Mouse (Mus musculus) left cerebral cortex, postnatal 10 days (tissue): ENCODE measurements at regions not wholly inside any gene's neighbourhood (a gene's known extent, or its start where the extent isn't known, plus 50 kb on each side); places are given as distances from the start of the nearest gene placed in this dataset.

Experiments used
- DNase-seq, 2 experiments: peaks; one replicate each; pipeline ENCODE4 v3.0.0; 2021 to 2022; ENCODE audit warnings: low spot score in 2 of 2, mixed read lengths in 1 of 2; ENCODE audit errors: extremely low spot score in 1 of 2
- intact Hi-C: fragments of 180-260 bp; cut with DNase I; formaldehyde crosslinking; loops from one replicate; pipeline ENCODE4 v1.15.1; 2025

DNA sequence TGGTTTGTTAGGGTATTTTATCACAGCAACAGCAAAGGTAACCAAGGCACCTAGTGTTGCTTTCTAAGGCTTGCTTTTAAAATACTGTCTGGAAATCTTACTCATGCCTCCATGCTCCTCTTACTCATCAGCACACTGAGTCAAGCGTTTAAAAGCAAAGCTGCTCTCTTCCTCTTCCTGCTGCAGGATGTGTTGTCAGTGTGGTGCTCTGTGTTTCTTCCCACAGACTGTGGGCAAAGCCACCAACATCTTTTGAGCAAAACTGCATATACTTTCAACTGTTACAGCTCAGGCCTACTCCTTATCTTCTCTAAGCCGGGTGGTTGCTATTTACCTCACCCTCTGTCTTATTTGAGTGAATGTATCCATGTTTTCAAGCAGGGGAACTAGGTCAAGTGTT is 144.0 kb upstream of the Topaz1 start:
- intact Hi-C loops: no loop called here

DNA sequence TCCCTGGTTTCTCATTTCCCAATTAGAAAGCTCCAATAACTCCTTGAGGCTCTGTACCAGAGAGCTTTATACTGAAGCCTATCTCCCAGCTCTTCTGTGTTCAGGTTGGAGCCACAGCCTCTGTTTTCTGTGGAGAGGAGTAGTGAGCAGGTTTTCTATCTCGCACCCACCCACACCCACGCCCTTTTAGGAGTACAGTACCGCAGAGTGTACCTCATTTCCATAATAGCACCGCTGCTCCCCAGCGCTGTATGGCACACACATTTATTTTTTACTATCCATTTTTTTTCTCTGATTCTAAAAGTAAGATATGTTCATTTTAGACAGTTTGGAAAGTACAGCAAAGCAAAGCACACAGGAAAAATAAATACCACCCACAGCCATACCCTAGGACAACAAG is 137.5 kb upstream of the Topaz1 start:
- peak in 1 of 2 experiments; percentile 39 for DNase-seq
- intact Hi-C loops: no loop called here

More for the DNA sequence above, 144.0 kb upstream of the Topaz1 start:
- DNase-seq: no peak

DNA sequence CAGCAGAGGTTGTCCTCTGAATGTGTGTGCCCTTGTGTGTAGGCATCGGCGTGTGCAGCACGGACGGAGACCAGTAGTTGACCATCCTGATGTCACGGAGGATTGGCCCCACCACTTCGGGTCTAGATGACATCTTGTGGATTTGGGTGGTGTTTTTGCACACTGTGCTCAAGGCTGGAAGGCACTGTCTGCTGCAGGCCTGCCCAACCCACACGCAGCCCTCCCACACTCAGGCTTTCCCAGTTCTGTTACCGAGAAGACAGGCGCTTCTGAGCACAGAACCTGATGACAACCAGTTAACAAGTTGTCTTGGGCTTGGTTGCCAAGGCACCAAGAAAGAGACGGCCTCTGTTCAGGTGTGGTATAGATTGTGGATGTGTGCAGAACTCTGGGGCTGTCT is 136.2 kb upstream of the Topaz1 start:
- intact Hi-C loops: no loop called here
- peak; percentile 44 to 47 for DNase-seq

DNA sequence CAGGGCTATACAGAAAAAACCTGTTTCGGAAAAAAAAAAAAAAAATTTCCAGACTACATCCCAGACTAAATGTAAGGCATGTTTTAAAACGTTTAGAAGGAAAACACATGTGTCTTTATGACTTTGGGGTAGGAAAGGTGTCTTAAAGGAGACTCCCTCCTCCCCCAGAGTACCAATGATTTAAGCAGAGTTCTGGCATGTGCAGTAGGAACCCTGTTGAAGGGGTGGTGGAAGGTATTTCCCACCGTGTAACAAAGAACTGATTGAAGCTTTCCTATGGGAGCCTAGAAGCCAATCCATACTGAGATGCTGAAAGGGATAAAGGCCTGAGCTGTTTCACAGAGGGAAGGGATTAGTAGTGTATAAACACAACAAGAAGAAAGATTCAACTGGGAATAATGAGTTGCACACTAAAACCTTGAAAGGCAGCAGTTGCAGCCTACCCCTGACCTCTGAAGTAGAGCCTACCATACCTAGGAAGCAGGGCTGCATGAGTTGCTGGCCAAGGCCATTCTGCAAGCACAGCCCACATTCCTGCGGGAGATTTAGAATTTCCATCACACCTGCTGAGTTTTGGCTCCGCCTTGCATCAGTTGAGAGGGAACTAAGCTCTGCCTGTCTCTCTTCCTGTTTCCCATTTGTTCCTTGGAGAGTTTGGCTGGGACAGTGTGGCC is 132.4 kb upstream of the Topaz1 start:
- no peak for DNase-seq
- intact Hi-C loops: no loop called here

DNA sequence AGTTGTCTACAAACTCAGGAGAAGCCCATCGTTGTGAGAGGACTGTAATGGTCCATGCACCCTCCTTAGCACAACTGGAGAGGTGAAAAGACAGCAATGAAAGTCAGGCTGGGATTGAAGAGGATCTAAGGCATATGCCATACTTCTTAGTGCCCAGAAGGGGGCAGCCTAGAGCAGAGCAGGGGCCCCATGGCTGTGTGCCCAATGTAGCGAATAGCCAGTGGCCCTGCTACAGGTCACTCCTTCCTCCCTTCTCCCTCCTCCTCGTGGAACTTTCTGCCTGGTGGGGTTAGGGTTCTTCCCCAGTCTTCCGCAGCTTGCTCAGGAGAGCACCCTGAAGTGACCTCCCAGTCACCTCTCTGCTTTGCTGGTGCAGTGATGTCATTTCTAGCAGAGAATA is 131.8 kb upstream of the Topaz1 start:
- no peak for DNase-seq
- intact Hi-C loops: no loop called here

DNA sequence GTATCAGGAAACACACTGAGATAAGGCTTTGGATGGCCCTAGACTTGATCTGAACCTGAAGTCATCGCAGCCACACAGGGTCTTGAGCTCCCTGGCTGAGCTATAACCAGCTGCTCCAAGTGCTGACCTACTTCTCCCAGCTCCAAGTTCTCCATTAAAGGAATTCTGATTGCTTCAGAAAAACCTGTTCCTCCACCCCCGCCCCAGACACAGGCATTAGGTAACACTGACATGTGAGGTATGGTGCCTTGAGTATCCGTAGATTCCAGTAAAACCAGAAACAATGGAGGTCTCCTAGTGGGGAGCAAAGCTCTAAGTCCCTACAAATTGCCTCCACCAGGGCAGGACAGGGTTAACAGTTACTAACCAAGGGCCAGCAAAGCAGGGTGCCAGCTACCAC is 129.4 kb upstream of the Topaz1 start:
- intact Hi-C loops: no loop called here
- DNase-seq: no peak

DNA sequence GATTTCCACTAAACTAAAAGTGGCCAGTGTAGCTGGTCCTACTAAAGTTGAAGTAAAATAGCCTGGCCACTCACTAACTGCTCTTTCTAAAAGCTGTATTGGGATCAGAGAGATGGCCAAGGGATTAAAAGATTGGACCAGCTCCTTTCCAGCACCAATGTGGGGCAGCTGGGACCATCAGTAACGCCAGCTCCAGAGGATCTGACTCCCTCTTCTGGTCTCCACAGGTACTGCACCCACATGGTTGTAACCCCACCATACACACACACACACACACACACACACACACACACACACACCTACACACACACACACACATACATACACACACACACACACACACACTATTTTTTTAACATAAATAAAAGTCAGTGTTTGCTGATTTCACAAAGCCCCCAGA is 122.1 kb upstream of the Topaz1 start:
- intact Hi-C loops: no loop called here
- DNase-seq: no peak

DNA sequence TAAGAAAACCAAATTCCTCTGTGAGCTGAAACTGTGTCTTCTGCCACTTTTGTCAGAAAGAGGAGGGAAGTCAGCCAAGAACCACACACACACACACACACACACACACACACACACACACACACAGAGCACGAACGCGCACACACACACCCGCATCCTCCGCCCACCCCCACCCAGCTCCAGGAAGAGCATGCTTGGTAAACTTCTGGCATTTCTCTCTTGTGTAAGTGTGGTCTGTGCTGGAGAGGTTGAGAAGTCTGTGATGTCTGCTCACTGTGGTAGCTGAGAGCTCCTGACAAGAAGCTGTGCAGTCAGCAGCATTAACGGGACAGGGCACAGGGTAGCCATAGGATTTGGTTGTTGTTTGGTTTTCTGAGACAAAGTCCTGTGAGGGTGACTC is 120.8 kb upstream of the Topaz1 start:
- intact Hi-C loops: no loop called here

DNA sequence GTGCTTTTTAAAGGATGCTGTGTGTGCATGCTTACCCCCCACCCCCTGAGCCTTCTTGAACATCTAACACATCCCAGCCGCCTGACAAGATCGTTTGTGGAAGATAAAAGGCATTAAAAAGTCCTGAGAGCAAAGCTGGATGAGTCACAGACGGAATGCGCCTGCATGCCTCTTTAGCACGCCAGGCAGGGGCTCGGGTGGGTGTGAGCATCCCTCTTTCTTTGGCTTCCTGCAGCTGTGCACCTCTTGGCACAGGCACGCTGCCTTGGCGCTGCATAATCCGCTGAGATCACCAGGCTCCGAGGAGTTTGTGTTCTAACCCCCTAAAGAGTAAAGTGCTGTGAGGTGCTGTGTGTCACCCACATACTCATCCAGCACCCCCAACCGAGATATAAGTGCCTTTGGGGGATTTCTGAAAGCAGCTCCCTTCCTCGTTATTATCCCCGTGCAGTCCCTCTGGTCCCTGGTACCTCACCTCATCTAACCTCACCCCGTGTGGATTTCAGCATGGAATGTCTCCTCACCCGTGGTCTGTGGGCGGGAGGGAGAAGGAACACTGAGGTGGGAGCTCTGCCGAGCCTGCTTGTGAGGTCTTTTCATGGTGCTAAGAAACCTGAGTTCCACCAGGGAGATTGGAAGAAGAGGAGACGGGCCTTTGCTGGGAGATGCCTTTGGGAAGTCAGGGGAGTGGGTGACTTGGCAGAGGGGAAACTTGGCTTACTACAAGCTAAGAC is 117.8 kb upstream of the Topaz1 start:
- intact Hi-C loops: no loop called here
- no peak for DNase-seq

More for the DNA sequence above, 120.8 kb upstream of the Topaz1 start:
- no peak for DNase-seq

DNA sequence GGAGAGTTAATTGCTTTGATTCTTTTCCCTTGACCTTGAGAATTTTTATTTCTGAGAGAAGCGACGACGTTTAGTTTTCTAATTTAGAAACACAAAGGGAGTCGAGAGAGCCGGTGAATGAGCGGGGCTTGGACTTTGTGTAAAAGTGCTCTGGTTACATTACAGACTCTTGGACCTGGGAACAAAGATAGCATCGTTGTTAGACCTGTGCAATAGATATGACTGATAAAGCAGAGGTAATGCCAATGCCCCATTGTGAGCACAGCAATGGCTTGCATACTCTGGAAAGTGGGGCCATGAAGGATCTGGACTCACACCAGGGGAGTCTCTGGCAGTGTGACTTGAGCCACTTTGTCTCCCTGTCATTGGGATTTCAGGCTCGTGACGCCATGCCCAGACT is 115.4 kb upstream of the Topaz1 start:
- intact Hi-C loops: no loop called here
- DNase-seq: no peak

DNA sequence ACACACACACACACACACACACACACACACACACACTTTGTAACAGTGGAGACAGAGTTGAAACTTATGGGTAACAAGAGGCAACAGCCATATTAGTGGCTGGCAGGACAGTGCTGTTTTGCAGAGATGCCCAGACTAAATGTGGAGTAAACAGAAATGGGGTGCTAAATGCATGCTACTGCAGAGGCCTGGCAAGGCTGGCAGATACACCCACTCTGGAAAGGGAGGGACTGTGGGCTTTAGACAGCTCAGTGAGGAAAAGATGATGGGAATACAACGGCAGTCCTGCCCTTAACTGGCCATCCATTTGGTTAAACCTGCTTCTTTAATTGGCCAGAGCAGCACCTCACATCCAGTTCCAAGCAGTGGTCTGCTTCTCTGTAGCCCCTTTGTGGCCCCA is 113.7 kb upstream of the Topaz1 start:
- no peak for DNase-seq
- intact Hi-C loops: no loop called here

DNA sequence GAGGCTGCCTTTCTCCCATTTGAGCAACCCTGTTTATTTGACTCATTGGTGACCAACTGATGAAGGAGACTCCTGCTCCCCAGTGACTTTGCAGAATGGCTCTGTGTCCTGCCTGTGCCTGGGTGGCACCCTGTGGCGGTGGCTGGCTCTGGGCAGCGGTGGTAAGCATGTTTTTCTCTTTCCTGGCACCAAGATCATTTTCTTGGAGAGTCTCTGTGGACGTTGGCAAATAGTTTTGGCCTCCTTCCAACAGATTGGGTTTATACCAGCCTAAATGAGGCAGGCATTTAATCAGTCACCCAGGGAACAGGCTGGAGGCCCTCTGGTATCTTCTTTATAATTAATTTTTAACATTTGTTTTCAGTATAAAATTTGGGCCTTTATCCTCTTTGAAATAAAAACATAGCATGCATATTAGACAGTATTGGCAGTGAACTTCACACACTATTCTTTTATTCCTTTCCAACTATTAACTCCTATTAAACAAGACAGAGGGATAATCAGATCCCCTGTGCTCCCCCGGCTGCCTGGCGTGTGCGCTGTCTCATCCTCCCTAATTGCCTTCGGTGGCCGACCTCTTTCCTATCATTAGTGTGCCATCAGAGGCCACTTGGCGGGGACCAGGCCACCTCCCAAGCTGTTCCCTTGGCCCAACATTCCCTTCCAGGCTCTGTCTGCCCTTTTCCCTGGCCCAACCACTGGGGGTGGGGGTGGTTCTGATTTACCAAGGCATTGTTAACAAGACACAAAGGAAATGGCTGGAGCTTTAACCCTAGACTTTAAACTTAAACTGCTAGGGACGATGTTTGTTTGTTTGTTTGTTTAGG is 111.8 kb upstream of the Topaz1 start:
- peak in 1 of 2 experiments; percentile 68 for DNase-seq
- intact Hi-C loops: no loop called here

DNA sequence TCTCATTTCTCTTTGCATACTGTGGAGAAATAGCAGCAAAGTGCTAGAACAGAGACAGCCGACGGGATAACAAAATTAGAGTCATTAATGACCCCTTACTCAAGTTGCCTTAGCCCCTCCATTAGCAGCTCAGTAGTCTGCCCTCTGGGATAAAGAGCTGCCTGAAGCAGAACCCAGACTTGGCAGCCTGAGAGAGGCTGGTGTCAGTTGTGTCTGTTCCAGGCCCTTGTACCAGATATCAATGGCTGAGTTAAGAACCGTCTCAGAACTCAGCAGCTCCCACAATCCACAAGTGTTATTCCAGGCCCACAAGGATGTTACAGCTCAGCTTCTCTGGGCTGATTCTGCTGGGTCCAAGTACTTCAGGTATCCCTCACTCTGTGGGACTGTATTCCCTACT is 109.6 kb upstream of the Topaz1 start:
- no peak for DNase-seq
- intact Hi-C loops: no loop called here

DNA sequence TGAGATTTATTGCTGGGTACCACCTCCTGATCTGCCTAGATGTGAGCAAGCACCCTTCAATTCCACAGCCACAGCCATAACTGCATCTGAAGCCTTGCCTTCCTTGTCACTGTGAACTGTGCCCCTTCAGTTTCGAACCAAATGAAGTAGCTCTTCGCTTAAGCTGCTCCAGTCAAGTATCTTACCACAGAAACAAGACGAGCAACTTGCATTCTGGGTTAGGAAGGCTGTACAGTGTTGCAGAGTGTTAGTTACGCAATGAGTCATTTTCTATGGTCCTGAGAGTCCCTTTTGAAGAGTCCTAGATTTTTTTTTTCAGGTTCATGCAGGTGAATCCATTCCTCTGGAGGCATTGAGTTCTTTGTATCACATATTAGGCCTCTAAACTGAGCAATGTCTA is 107.9 kb upstream of the Topaz1 start:
- intact Hi-C loops: no loop called here
- no peak for DNase-seq

DNA sequence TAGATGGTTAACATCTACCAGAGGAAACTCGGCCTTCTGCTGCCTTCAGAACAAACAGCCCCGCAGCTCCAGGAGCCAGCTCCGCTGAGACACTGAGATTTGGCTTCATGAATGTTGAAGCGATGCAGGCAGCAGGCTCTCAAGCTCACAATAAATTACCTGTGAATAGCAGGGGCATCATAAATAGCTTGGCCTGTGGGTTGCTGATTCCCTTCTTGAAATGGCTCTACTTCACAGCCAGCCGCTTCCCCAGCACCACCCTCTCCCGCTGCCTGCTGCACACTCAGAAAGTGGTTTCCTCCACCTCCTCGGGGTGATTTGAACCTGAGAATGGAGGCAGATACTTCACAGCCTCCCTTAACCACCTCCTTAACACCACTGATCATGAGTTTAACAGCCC is 104.2 kb upstream of the Topaz1 start:
- DNase-seq: no peak
- intact Hi-C loops: no loop called here

DNA sequence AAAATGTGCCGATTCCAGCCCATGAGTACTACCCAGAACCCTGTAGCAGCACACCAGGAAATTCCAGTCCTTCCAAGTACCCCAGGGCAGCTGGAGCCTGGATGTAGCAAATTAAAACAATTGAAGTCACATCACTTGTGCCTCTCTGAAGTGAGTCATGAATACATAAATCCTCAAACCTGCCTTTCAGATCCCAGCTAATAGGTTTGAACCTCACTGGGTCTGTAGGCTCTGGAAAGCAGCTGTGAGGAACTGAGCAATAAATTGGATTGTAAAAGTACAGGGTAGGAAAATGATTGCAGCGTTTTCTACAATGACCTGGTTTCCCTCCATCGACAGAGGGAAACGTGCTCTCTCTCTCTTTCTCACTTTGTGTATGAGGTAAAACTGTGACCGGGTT is 101.6 kb upstream of the Topaz1 start:
- DNase-seq: no peak
- intact Hi-C loops: no loop called here

DNA sequence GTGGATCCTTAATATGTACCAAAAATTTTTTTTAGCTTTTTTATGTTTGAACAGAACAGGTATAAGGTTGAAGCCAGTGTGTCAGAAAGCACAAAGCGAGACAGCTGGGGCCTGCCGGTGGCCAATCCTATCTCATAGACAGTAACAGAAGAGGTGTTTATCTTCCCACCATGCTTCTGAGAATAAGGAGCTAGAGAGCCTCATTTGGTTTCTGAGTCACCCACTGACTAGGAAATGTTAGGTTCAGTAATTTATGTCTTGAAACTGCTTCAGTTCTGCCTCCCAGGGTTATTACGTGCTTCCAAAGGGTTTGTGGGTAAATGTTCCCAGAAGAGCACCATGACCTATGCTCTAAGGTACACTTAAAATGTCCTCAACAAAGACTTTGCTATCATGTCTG is 96.3 kb upstream of the Topaz1 start:
- DNase-seq: no peak
- intact Hi-C loops: no loop called here

DNA sequence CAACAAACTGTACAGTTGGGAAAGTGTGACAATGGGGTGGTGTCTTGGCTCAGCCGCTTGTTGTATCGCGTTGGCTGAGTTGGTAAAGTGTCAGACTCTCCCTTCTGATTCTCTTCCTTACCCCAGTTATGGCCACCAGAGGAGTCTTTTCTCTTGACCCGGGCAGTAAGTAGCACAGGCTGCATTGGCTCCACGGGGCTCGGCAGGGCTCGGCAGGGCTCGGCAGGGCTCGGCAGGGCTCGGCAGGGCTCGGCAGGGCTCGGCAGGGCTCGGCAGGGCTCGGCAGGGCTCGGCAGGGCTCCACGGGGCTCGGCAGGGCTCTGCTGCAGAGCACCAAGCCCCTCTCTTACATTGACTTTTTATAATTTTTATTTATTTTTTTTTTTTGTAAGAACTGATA is 91.6 kb upstream of the Topaz1 start:
- intact Hi-C loops: no loop called here
- DNase-seq: peak in 1 of 2 experiments; percentile 67

DNA sequence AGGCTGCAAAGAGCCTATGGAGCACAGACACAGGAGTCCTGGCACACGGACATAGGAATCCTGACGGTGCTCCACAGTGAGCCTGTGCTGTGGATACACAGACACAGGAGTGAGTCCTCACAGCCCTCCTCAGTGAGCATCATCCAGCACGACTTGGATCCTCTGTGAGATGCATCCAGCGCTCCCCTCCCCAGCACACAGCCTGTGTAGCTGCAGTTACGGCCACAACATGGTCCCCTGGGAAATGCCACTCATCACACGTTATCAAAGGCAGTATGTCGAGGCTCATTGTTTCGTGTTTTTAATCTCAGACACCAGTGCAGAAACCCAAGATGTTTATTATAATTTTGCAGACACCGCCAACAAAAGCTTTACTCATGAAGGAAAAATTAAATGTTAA is 87.1 kb upstream of the Topaz1 start:
- intact Hi-C loops: no loop called here
- no peak for DNase-seq
